Mouse (Mus musculus): ENCODE results near the gene Gucy2g. TPM values are rescaled to one million over a fixed set of nuclear protein-coding genes. Genes with fewer than 3 reads are reported as not detected.
A peak's percentile ranks its signal among the peaks of the same experiment; 100 is the strongest.

Gene Gucy2g
- total RNA-seq, 4 experiments from 2014 or later, result not detected

DNA sequence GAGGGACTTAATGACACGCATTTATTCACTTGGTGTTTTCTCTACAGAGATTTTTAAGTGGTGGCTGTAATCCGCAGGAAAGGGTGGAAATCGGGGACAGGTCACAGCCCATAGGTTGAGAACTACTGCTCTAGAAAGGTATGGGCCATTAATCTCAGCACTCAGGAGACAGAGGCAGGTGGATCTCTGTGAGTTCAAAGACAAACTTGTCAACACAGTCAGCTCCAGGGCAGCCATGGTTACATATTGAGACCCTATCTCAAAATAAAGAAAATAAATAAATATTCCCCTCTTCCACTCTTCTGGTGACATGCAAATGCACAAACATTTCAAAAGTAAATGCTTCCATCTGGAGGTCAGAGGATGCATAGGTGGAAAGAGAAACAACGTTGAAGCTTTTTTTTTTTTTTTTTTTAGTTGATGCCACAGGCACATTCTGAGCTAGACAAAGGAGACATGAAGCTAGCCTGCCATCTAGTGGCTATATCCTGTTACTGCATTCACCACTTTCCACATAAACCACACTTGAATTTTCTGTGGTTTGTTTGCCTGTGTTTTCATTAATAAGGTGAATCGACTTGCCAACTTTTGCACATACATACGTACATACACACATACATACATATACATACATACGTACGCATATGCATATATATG lies 34.4 kb downstream of the Gucy2g start:
- no peak for DNase-seq

GRCm38 (mm10) chr19:55198303-55198702 lies 42.7 kb downstream of the Gucy2g start:
- DNase-seq, result no peak

DNA sequence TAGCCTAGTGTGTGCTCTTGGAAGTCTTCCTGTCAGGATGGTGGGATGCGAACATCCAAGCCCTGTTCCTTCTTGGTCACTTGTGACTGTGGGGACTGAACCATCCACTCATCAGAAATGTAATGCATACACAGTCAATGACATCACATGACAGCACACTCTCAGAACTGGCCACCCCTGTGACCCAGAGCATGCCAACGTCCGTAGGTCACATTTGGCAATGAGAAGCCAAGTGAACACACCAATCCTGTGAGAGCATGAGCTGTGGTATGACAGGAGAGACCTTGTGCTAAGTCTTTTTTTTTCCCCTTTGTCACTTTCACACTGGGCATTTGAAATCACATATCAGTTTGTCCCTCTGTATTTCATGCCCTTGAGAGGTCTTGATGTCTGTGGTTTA lies 45.5 kb downstream of the Gucy2g start:
- DNase-seq, result peak; percentile 58

DNA sequence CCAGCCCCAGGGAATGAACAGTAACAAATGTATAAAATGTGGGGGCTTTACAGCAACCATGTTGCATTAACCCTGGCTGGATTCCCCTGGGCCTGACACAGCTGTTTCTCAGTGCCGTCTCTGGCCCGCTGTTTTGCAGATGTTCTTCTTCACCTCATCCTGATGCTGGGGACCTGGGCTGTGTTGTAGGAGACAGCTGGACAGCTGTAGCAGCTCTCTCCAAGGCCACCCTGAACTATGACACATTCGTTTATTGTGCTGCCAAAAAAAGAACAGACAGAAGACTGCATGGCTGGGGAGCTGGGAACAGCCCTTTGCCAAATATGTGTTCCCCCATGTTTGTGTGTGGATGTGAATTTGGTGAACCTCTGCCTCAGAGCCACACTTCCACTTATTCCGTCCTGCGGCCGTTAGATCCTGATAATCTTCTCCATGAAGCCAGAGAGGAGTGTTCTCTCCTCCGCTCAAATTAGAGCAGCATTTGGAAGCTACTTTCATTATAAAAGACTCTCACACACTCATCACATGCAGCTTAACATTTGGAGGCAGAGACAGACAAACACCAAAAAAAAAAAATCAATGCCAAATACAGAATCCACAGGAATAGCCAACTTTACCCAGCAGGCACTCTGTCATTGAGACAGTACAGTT lies 46.4 kb downstream of the Gucy2g start:
- DNase-seq, result peak; percentile 65

GRCm38 (mm10) chr19:55193717-55194394 lies 47.2 kb downstream of the Gucy2g start:
- DNase-seq, result no peak

DNA sequence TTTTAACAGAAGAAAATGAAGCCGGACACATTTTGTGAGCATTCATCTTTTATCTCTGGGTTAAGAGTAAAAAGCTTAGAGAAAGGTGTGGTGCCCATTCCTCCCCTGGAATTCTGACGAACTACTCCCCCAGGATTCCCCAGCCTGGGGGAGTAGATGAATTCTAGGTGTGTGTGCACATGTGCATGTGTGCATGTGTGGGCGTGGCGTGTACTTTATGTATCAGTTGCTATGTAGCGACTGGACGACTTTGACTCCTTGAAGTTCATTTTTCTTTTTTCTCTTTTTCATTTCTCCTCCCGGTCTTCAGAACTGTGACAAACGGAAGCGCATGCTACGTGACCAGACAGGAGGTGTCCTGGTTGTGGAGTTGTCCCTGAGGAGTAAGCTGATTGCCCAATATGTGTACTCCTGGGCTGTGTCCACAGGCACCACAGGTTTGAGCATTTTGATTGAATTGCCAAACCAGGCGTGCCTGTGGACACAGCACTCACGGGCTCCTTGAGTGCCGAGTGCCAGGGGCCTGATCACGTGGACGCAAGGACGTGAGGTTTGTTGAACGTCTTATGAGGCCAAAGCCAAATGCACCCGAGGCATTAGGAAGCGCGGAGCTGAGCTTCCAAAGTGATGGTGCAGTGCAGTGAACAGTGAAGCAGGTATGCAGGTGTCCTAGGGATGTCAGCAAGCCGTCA lies 48.6 kb downstream of the Gucy2g start:
- no peak for DNase-seq

GRCm38 (mm10) chr19:55191596-55191995 lies 49.4 kb downstream of the Gucy2g start:
- no peak for DNase-seq

DNA sequence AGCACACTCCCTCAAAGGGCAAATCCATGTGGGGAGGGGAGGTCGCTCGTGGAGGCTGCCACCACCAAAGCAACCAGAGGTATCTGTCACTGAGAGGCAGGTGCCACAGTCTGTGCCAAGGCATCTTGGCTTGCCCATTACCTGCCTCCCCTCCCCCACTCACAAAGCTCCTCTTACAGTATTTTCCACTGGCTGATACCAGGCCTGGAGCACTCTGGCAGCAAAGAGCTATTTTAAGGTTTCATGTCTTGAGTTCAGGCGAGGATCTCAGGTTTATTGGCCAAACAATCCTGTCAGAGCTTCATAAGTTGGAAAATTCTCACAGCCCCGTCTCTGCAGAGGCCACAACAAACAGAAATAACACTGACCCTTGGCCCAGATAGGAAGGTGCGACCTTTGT lies 51.0 kb downstream of the Gucy2g start:
- no peak for DNase-seq

DNA sequence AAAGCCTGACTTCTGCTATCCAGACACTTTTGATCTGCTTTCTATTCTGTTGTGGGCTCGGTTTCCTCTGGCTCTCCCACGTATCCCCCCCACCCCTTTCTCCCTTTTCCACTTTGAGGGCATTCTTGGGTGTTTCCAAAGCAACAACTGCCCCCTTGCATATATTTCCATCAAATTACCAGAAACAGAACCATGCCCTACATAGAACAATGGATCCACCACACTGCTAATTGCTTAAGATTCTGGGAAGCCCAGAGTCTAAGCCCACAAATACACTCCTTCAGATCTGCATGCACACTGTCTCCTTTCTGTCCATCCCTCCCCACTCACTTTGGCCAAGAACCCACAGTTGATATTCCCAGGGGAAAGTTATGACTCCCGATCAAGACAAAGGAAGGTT lies 55.4 kb downstream of the Gucy2g start:
- no peak for DNase-seq

- no peak for DNase-seq
Measured at GRCm38 (mm10) chr19:55185074-55185473, 56.0 kb downstream of the Gucy2g start.

DNA sequence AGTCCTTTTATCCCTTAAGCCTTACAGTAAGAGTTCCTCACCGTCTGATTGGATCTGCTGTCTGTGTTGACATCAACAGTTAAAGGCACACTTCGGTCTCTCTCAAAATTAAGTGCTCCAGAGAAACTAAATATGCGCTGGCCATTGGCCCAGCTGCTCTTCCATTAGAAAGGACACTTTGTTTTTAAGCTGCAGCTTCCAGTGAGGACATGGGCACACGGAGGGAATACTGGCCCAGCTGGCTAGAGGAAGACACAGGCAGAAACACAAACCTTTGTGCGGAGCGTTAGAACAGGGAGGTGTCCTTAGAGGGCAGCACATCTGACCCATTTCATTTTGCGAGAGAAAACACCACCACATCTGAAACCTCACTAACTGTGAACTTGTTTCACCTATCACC lies 56.6 kb downstream of the Gucy2g start:
- no peak for DNase-seq

GRCm38 (mm10) chr19:55180433-55180832 lies 60.6 kb downstream of the Gucy2g start, which contains the start of gene Tectb:
Gene Tectb, plus strand, starts transcription at chr19:55180733.
- DNase-seq, result no peak

GRCm38 (mm10) chr19:55177143-55177542 lies 63.9 kb downstream of the Gucy2g start:
- DNase-seq, result no peak

- no peak for DNase-seq
Measured at GRCm38 (mm10) chr19:55171585-55171984, 69.5 kb downstream of the Gucy2g start.

GRCm38 (mm10) chr19:55170399-55170798 lies 70.6 kb downstream of the Gucy2g start:
- no peak for DNase-seq

- peak; percentile 57 for DNase-seq
Measured at GRCm38 (mm10) chr19:55169236-55169729, 71.8 kb downstream of the Gucy2g start.

DNA sequence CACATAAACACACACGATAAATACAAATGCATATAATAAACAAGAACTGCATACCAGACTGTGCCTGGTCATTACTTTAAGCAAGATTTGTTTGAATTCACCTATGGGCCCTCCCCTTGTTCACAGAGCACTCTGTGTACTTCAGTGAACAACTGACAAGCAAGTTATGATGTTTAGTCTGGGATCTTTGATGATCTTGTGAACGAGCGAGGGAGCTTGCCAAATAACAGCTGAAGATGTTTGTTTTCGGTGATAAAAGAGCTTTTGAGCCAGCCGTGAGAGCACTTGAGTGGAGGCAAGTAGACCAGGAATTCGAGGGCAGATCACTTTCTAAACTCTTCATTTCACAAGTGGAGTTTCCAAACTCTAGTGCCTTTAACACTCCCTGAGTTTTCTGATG lies 72.7 kb downstream of the Gucy2g start:
- no peak for DNase-seq

GRCm38 (mm10) chr19:55167741-55168140 lies 73.3 kb downstream of the Gucy2g start:
- DNase-seq, result no peak

GRCm38 (mm10) chr19:55166741-55167140 lies 74.3 kb downstream of the Gucy2g start:
- no peak for DNase-seq

- no peak for DNase-seq
Measured at GRCm38 (mm10) chr19:55165954-55166353, 75.1 kb downstream of the Gucy2g start.

DNA sequence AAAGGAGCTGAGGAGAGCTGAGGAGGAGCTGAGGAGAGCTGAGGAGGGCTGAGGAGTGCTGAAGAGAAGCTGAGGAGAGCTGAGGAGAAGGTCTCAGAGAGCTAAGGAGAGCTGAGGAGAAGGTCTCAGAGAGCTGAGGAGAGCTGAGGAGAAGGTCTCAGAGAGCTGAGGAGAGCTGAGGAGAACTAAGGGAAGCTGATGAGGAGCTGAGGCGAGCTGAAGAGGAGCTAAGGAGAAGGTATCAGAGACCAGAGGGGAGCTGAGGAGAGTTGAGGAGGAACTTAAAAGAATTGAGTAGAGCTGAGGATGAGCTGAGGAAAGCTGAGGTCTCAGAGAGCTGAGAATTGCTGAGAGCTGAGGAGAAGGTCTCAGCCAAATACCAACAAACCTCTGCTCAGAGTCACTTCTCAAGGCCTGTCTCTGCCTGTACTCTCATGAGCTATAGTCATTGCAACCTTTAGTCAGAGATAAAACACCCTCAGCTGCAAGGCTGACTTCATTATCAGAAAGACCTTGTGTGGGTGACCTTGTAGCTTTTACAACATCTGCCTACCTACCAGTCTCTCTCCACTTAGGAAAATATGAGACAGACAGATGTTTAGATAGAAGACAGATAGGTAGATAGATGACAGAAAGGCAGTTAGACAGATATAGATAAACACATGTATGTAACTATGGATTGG lies 75.7 kb downstream of the Gucy2g start:
- DNase-seq, result peak; percentile 54

DNA sequence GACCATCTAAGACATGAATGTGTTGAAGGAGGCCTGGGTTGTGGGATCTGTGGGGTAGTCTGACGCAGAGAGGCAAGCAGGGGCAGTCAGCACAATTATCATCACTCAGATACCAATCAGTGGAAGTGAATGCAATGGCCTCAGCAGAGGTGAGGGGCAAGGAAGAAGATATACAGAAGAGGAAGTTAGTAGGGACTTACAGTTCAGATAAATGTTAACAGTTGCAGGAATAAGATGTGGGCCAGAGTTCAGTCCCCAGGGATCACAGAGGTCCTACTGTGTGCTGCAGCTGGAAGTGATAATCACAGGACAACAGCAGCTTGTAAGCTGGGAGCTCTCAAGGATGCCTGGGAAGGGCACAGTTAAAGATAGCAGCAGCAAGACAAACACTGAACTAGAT lies 76.9 kb downstream of the Gucy2g start:
- DNase-seq, result no peak
